In genomic region chr4:111584286-111584685, GRCm38 (mm10) we compare ENCODE assay signal across 21 mouse cellular contexts.
A peak's percentile ranks its signal among the peaks of the same experiment; 100 is the strongest.
DNase-seq lines count a peak whose midpoint lies in the region; ATAC-seq and TF ChIP-seq lines count a peak whose summit lies in the region.
"Had no signal": no experiment of that assay in that cellular context is flagged by ENCODE, and none has a peak within 500 bp of the region (broad histone marks: within the 10 kb centered on the region; RNA-seq: fewer than 3 reads in every experiment).

No protein-coding gene starts in this region.

- WGBS in forebrain, embryonic 14.5 days, result 43% methylated on average over 7 of the region's 7 CpGs
- WGBS in forebrain, postnatal 0 days, result 26% methylated on average over 7 of the region's 7 CpGs
- WGBS in hindbrain, postnatal 0 days, result 68% methylated on average over 7 of the region's 7 CpGs
- WGBS in hindbrain, embryonic 14.5 days, result 74% methylated on average over 7 of the region's 7 CpGs
- WGBS in limb, embryonic 13.5 days, result 81% methylated on average over 7 of the region's 7 CpGs
- 81% methylated on average over 7 of the region's 7 CpGs for WGBS in limb, embryonic 10.5 days

- H3K36me3 ChIP-seq in forebrain, embryonic 14.5 days (ENCODE audit: control insufficient read depth, insufficient read depth, low read length), result no peaks in the 10 kb centered on the region
- no peaks in the 10 kb centered on the region for H3K36me3 ChIP-seq in forebrain, postnatal 0 days (ENCODE audit: insufficient read depth)
- H3K36me3 ChIP-seq in hindbrain, postnatal 0 days (ENCODE audit: insufficient read depth, low read length), result no peaks in the 10 kb centered on the region
- H3K36me3 ChIP-seq in hindbrain, embryonic 14.5 days (replicated peaks; ENCODE audit: control insufficient read depth, insufficient read depth), result no peaks in the 10 kb centered on the region
- H3K36me3 ChIP-seq in limb, embryonic 13.5 days, result no peaks in the 10 kb centered on the region
- no peaks in the 10 kb centered on the region for H3K36me3 ChIP-seq in limb, embryonic 10.5 days
- H3K36me3 ChIP-seq: embryonic facial prominence, embryonic 13.5 days; heart, embryonic 15.5 days; hindbrain, embryonic 10.5 days; intestine, embryonic 15.5 days had no signal

- ATAC-seq in forebrain, embryonic 14.5 days, result 0 out of 2 replicates have a peak, but pooled peaks have one; percentile 32
- ATAC-seq in forebrain, postnatal 0 days, result no peak
- 0 out of 2 replicates have a peak, but pooled peaks have one; percentile 15 for ATAC-seq in hindbrain, postnatal 0 days
- no peak for ATAC-seq in hindbrain, embryonic 14.5 days (ENCODE audit: low FRiP score)
- ATAC-seq in limb, embryonic 13.5 days (ENCODE audit: low FRiP score, low read depth), result no peak
- ATAC-seq: activated CD4-positive, CD25-positive, alpha-beta regulatory T cell, adult 4 months; Patski had no signal

- no peak for DNase-seq in forebrain, embryonic 14.5 days (ENCODE audit: low spot score)
- no peak for DNase-seq in forebrain, postnatal 0 days
- DNase-seq in hindbrain, postnatal 0 days (ENCODE audit: low spot score), result no peak
- no peak for DNase-seq in hindbrain, embryonic 14.5 days (ENCODE audit: low spot score)
- DNase-seq in limb, embryonic 10.5 days (ENCODE audit: low spot score), result no peak
- peak; percentile 29 for DNase-seq in brain, embryonic 14.5 days (ENCODE audit: low read depth)
- DNase-seq: adrenal gland, postnatal 14 days; cerebellum, adult 18-20 months; cerebellum, adult 9-11 months; cerebellum, postnatal 36 days; gastrocnemius, postnatal 10 days; heart, adult 2 months had no signal

- no peaks in the 10 kb centered on the region for H3K9me3 ChIP-seq in forebrain, embryonic 14.5 days (replicated peaks; ENCODE audit: control insufficient read depth, low read length)
- H3K9me3 ChIP-seq in forebrain, postnatal 0 days (ENCODE audit: low read length), result no peaks in the 10 kb centered on the region
- no peaks in the 10 kb centered on the region for H3K9me3 ChIP-seq in hindbrain, postnatal 0 days (ENCODE audit: low read length)
- H3K9me3 ChIP-seq in hindbrain, embryonic 14.5 days (ENCODE audit: control insufficient read depth, low read length), result no peaks in the 10 kb centered on the region
- H3K9me3 ChIP-seq in limb, embryonic 13.5 days, result no peaks in the 10 kb centered on the region
- no peaks in the 10 kb centered on the region for H3K9me3 ChIP-seq in limb, embryonic 10.5 days (replicated peaks)
- H3K9me3 ChIP-seq: embryonic facial prominence, embryonic 13.5 days; heart, embryonic 15.5 days; hindbrain, embryonic 10.5 days; intestine, embryonic 15.5 days had no signal

- no peak overlapping the region for H3K27ac ChIP-seq in forebrain, embryonic 14.5 days (ENCODE audit: low read depth, low read length)
- H3K27ac ChIP-seq in forebrain, postnatal 0 days (ENCODE audit: low read depth, low read length), result no peak overlapping the region
- H3K27ac ChIP-seq in hindbrain, postnatal 0 days, result peak overlapping the region; percentile 15; the same call in 1 of the 2 replicates
- H3K27ac ChIP-seq in hindbrain, embryonic 14.5 days, result no peak overlapping the region
- 0 out of 2 replicates have a peak overlapping the region, but pooled peaks have one; percentile 6 for H3K27ac ChIP-seq in limb, embryonic 13.5 days
- H3K27ac ChIP-seq in limb, embryonic 10.5 days, result no peak overlapping the region
- H3K27ac ChIP-seq: embryonic facial prominence, embryonic 13.5 days; heart, adult 2 months; heart, embryonic 15.5 days; hindbrain, embryonic 10.5 days; intestine, embryonic 15.5 days had no signal

- TF ChIP-seq POLR2A in brain, embryonic 14.5 days (IDR thresholded peaks at IDR 0.05; ENCODE audit: borderline replicate concordance, extremely low read depth, insufficient read depth, insufficient read length, poor library complexity, severe bottlenecking), result no peak

- H3K4me3 ChIP-seq in forebrain, embryonic 14.5 days (ENCODE audit: low read depth, low read length), result no peak overlapping the region
- H3K4me3 ChIP-seq in forebrain, postnatal 0 days (ENCODE audit: low read depth, low read length), result no peak overlapping the region
- H3K4me3 ChIP-seq in hindbrain, postnatal 0 days (ENCODE audit: low read length), result no peak overlapping the region
- no peak overlapping the region for H3K4me3 ChIP-seq in hindbrain, embryonic 14.5 days (replicated peaks; ENCODE audit: low read length)
- H3K4me3 ChIP-seq in limb, embryonic 13.5 days, result no peak overlapping the region
- H3K4me3 ChIP-seq in limb, embryonic 10.5 days, result no peak overlapping the region
- H3K4me3 ChIP-seq: embryonic facial prominence, embryonic 13.5 days; heart, adult 2 months; heart, embryonic 15.5 days; hindbrain, embryonic 10.5 days; intestine, embryonic 15.5 days had no signal

- no peak for TF ChIP-seq CTCF in forebrain, postnatal 0 days (IDR thresholded peaks at IDR 0.05; ENCODE audit: low read depth)
- TF ChIP-seq CTCF in hindbrain, postnatal 0 days (IDR thresholded peaks at IDR 0.05; ENCODE audit: low read depth), result no peak
- TF ChIP-seq CTCF in brain, embryonic 14.5 days (IDR thresholded peaks at IDR 0.05; ENCODE audit: borderline replicate concordance, extremely low read depth, insufficient read depth, insufficient read length), result no peak

- H3K9ac ChIP-seq in forebrain, embryonic 14.5 days (ENCODE audit: low read length), result no peak overlapping the region
- no peak overlapping the region for H3K9ac ChIP-seq in forebrain, postnatal 0 days
- H3K9ac ChIP-seq in hindbrain, postnatal 0 days (replicated peaks; ENCODE audit: low read length), result no peak overlapping the region
- H3K9ac ChIP-seq in hindbrain, embryonic 14.5 days, result no peak overlapping the region
- H3K9ac ChIP-seq in limb, embryonic 13.5 days, result no peak overlapping the region
- H3K9ac ChIP-seq: embryonic facial prominence, embryonic 13.5 days; heart, embryonic 15.5 days; intestine, embryonic 15.5 days had no signal

- H3K27me3 ChIP-seq in forebrain, embryonic 14.5 days (replicated peaks; ENCODE audit: control insufficient read depth, insufficient read depth, low read length), result no peaks in the 10 kb centered on the region
- no peaks in the 10 kb centered on the region for H3K27me3 ChIP-seq in forebrain, postnatal 0 days (ENCODE audit: insufficient read depth, low read length)
- no peaks in the 10 kb centered on the region for H3K27me3 ChIP-seq in hindbrain, postnatal 0 days (ENCODE audit: insufficient read depth, low read length)
- H3K27me3 ChIP-seq in hindbrain, embryonic 14.5 days (ENCODE audit: control insufficient read depth, insufficient read depth, low read length), result no peaks in the 10 kb centered on the region
- H3K27me3 ChIP-seq in limb, embryonic 13.5 days, result no peaks in the 10 kb centered on the region
- H3K27me3 ChIP-seq in limb, embryonic 10.5 days (ENCODE audit: low read depth, poor library complexity, severe bottlenecking), result no peaks in the 10 kb centered on the region
- H3K27me3 ChIP-seq: CH12.LX; embryonic facial prominence, embryonic 13.5 days; heart, embryonic 15.5 days; intestine, embryonic 15.5 days; Patski had no signal

- H3K4me2 ChIP-seq in forebrain, embryonic 14.5 days (ENCODE audit: low read length), result no peak overlapping the region
- no peak overlapping the region for H3K4me2 ChIP-seq in forebrain, postnatal 0 days (ENCODE audit: low read depth)
- no peak overlapping the region for H3K4me2 ChIP-seq in hindbrain, postnatal 0 days (ENCODE audit: low read depth, low read length)
- H3K4me2 ChIP-seq in hindbrain, embryonic 14.5 days (replicated peaks), result no peak overlapping the region
- no peak overlapping the region for H3K4me2 ChIP-seq in limb, embryonic 13.5 days (replicated peaks)
- H3K4me2 ChIP-seq: embryonic facial prominence, embryonic 13.5 days; heart, embryonic 11.5 days; heart, embryonic 15.5 days; intestine, embryonic 15.5 days had no signal

- H3K4me1 ChIP-seq in forebrain, embryonic 14.5 days (ENCODE audit: control insufficient read depth, insufficient read depth, low read length), result peaks cover 18% of the 10 kb centered on the region
- H3K4me1 ChIP-seq in forebrain, postnatal 0 days (ENCODE audit: insufficient read depth), result peaks cover 19% of the 10 kb centered on the region
- H3K4me1 ChIP-seq in hindbrain, postnatal 0 days (ENCODE audit: insufficient read depth, low read length), result peaks cover 7% of the 10 kb centered on the region; the same call in 1 of the 2 replicates
- H3K4me1 ChIP-seq in hindbrain, embryonic 14.5 days (replicated peaks; ENCODE audit: control insufficient read depth, insufficient read depth, low read length), result peaks cover 6% of the 10 kb centered on the region; the same call in 1 of the 2 replicates
- H3K4me1 ChIP-seq in limb, embryonic 13.5 days, result peaks cover 17% of the 10 kb centered on the region
- no peaks in the 10 kb centered on the region; the same call in 1 of the 2 replicates for H3K4me1 ChIP-seq in limb, embryonic 10.5 days
- H3K4me1 ChIP-seq: heart, embryonic 15.5 days; intestine, embryonic 15.5 days had no signal

Comparison
In these comparisons a context has a peak if more than half of its experiments do, and no peak if none do; other contexts are left out.
1. ATAC-seq: peak in forebrain, embryonic 14.5 days (single experiment) and hindbrain, postnatal 0 days (single experiment); none in forebrain, postnatal 0 days (single experiment), hindbrain, embryonic 14.5 days (single experiment) and limb, embryonic 13.5 days (single experiment).
2. H3K27ac ChIP-seq: peak in hindbrain, postnatal 0 days (single experiment) and limb, embryonic 13.5 days (single experiment); none in forebrain, embryonic 14.5 days (single experiment), forebrain, postnatal 0 days (single experiment), hindbrain, embryonic 14.5 days (single experiment) and limb, embryonic 10.5 days (single experiment).